Mouse (Mus musculus) urinary bladder, adult 2 months (tissue): ENCODE results near the gene Frmpd3. TPM values are rescaled to one million over a fixed set of nuclear protein-coding genes. Genes with fewer than 3 reads are reported as not detected.
"Not testable (repeated sequence)": the region's sequence is repeated elsewhere in the genome, so short reads cannot be mapped to it uniquely, and the experiment has no call there.

ENCODE experiments used
- DNase-seq: peaks from one replicate; pipeline ENCODE4 v3.0.0; 2022; ENCODE audit warnings: low spot score
- polyA plus RNA-seq: library from polyadenylated mRNA; depleted of rRNA; stranded (reverse); fragments of >200 nt; gene quantifications from 2 replicates; pipeline ENCODE4 v1.2.3, GENCODE M21; 2012; rRNA removed

Frmpd3 gene
- polyA plus RNA-seq, result 0.14 and 0.19 TPM in 2 replicates

- no peak for DNase-seq
These were observed at the start of gene Frmpd3 for GRCm38 (mm10) chrX:140341656-140342392. Frmpd3 (plus strand) TSS chrX:140342263.

GRCm38 (mm10) chrX:140303731-140304130 is 38.3 kb upstream of the Frmpd3 start:
- no peak for DNase-seq

GRCm38 (mm10) chrX:140305652-140306051 is 36.4 kb upstream of the Frmpd3 start:
- DNase-seq, result no peak

- no peak for DNase-seq
These were observed 24.1 kb upstream of the Frmpd3 start for GRCm38 (mm10) chrX:140317931-140318330.

GRCm38 (mm10) chrX:140319131-140319530 is 22.9 kb upstream of the Frmpd3 start:
- no peak for DNase-seq

- not testable (repeated sequence) for DNase-seq
These were observed 21.4 kb upstream of the Frmpd3 start for GRCm38 (mm10) chrX:140320671-140321070.

GRCm38 (mm10) chrX:140342393-140343163 is 515 bp downstream of the Frmpd3 start:
- no peak for DNase-seq

- DNase-seq, result no peak
These were observed 33.6 kb downstream of the Frmpd3 start for GRCm38 (mm10) chrX:140375628-140376027.

- no peak for DNase-seq
These were observed 57.9 kb downstream of the Frmpd3 start for GRCm38 (mm10) chrX:140399986-140400385.

- DNase-seq, result no peak
These were observed 60.8 kb downstream of the Frmpd3 start for GRCm38 (mm10) chrX:140402904-140403303.

GRCm38 (mm10) chrX:140406079-140406478 is 64.0 kb downstream of the Frmpd3 start:
- no peak for DNase-seq

- no peak for DNase-seq
These were observed 64.4 kb downstream of the Frmpd3 start for GRCm38 (mm10) chrX:140406501-140406900.

GRCm38 (mm10) chrX:140407593-140407992 is 65.5 kb downstream of the Frmpd3 start:
- DNase-seq, result no peak

- DNase-seq, result no peak
These were observed 76.4 kb downstream of the Frmpd3 start for GRCm38 (mm10) chrX:140418467-140418866.

GRCm38 (mm10) chrX:140427124-140427523 is 85.1 kb downstream of the Frmpd3 start:
- DNase-seq, result no peak

- DNase-seq, result no peak
These were observed 86.2 kb downstream of the Frmpd3 start for GRCm38 (mm10) chrX:140428252-140428651.

- DNase-seq, result no peak
These were observed 87.9 kb downstream of the Frmpd3 start for GRCm38 (mm10) chrX:140429985-140430384.

- no peak for DNase-seq
These were observed 88.4 kb downstream of the Frmpd3 start for GRCm38 (mm10) chrX:140430506-140430905.

- DNase-seq, result no peak
These were observed 89.9 kb downstream of the Frmpd3 start for GRCm38 (mm10) chrX:140431981-140432380.

- no peak for DNase-seq
These were observed 90.7 kb downstream of the Frmpd3 start for GRCm38 (mm10) chrX:140432786-140433185.

GRCm38 (mm10) chrX:140437906-140438305 is 95.8 kb downstream of the Frmpd3 start:
- no peak for DNase-seq

- no peak for DNase-seq
These were observed 103.5 kb downstream of the Frmpd3 start for GRCm38 (mm10) chrX:140445551-140445950.

GRCm38 (mm10) chrX:140450071-140450470 is 108.0 kb downstream of the Frmpd3 start:
- DNase-seq, result no peak
